Mouse (Mus musculus): ENCODE measurements around the gene Ankar.

The Ankar gene

GRCm38 (mm10) chr1:72710753-72711653 lies 10.6 kb upstream of the Ankar start, which contains the start of gene Rpl37a:
Gene Rpl37a (plus strand): TSS chr1:72711290.
- DNase-seq (ENCODE audit: low spot score in 2 of 2): peak; percentile 92 to 94

GRCm38 (mm10) chr1:72707525-72707924 lies 7.1 kb upstream of the Ankar start:
- DNase-seq (ENCODE audit: low spot score in 2 of 2): no peak

GRCm38 (mm10) chr1:72698651-72699050 lies 1.7 kb downstream of the Ankar start:
- no peak for DNase-seq (ENCODE audit: low spot score in 2 of 2)

GRCm38 (mm10) chr1:72696256-72696655 lies 4.1 kb downstream of the Ankar start:
- no peak for DNase-seq (ENCODE audit: low spot score in 2 of 2)

GRCm38 (mm10) chr1:72673070-72673469 lies 27.3 kb downstream of the Ankar start:
- DNase-seq (ENCODE audit: low spot score in 2 of 2): no peak

GRCm38 (mm10) chr1:72640658-72641410 lies 59.5 kb downstream of the Ankar start:
- no peak for DNase-seq (ENCODE audit: low spot score in 2 of 2)

GRCm38 (mm10) chr1:72635221-72635620 lies 65.2 kb downstream of the Ankar start:
- no peak for DNase-seq (ENCODE audit: low spot score in 2 of 2)

GRCm38 (mm10) chr1:72612172-72612571 lies 88.2 kb downstream of the Ankar start:
- DNase-seq (ENCODE audit: low spot score in 2 of 2): no peak

GRCm38 (mm10) chr1:72609887-72610877 lies 90.2 kb downstream of the Ankar start:
- DNase-seq (ENCODE audit: low spot score in 2 of 2): no peak

GRCm38 (mm10) chr1:72609129-72609528 lies 91.2 kb downstream of the Ankar start:
- DNase-seq (ENCODE audit: low spot score in 2 of 2): no peak

GRCm38 (mm10) chr1:72606186-72606673 lies 94.1 kb downstream of the Ankar start:
- DNase-seq (ENCODE audit: low spot score in 2 of 2): no peak

GRCm38 (mm10) chr1:72602803-72603202 lies 97.6 kb downstream of the Ankar start:
- DNase-seq (ENCODE audit: low spot score in 2 of 2): no peak

GRCm38 (mm10) chr1:72602186-72602585 lies 98.2 kb downstream of the Ankar start:
- no peak for DNase-seq (ENCODE audit: low spot score in 2 of 2)

- no peak for DNase-seq (ENCODE audit: low spot score in 2 of 2)
Observed at GRCm38 (mm10) chr1:72601233-72601632, 99.1 kb downstream of the Ankar start.

- no peak for DNase-seq (ENCODE audit: low spot score in 2 of 2)
Observed at GRCm38 (mm10) chr1:72600778-72601177, 99.6 kb downstream of the Ankar start.

GRCm38 (mm10) chr1:72599146-72600101 lies 101.0 kb downstream of the Ankar start:
- DNase-seq (ENCODE audit: low spot score in 2 of 2): no peak

- DNase-seq (ENCODE audit: low spot score in 2 of 2): no peak
Observed at GRCm38 (mm10) chr1:72596231-72596630, 104.1 kb downstream of the Ankar start.

GRCm38 (mm10) chr1:72595686-72596085 lies 104.7 kb downstream of the Ankar start:
- no peak for DNase-seq (ENCODE audit: low spot score in 2 of 2)

- peak in 1 of 2 experiments; percentile 5 for DNase-seq (ENCODE audit: low spot score in 2 of 2)
Observed at GRCm38 (mm10) chr1:72593340-72593951, 106.9 kb downstream of the Ankar start.

Data from spleen, postnatal 36 days (tissue).